In the genomic region with DNA sequence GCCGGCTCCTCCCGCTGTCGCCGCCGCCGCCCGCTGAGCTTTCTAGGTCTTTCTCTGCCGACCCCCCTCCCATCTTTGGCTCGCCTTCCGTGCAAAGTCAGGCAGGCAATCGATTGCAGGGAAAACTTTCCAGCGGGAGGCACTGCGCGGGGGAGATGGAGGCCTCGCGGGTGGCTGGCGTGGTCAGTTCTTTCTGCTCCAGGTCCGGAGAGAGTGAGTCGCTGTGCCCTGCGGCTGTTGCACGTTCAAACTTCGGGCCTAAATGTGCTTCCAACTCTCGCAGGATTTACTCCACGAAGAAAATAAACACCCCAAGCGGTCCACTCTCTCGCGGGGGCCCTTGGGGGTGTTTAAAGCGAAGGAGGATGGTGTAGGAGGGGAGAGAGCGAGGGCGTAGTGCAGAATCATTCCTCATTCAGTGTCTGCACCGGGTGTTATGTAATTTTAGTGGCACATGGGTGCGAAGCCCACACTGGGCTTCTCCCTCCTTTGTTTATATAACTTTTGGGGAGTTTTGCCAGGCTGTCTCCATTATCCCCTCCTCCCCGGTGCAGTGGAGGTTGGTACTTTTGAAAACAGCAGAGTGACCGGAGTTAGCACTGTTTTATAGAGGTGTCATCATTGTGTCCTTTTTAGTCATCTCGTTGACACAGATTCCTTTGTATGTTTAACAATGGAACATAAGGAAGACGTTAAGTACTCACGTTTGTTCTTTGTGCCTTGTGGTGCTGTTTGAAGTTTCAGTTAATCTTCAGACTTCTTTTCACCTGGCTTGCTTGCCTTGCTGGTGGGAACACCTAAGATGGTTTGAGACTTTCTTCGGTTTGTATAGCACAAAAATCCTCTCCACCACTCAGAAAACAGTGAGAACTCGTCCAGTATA, we compare ENCODE assay signal across 8 mouse cellular contexts. TPM values are rescaled to one million over a fixed set of nuclear protein-coding genes. Genes with fewer than 3 reads are reported as not detected.
DNase-seq lines count a peak whose midpoint lies in the region; ATAC-seq and TF ChIP-seq lines count a peak whose summit lies in the region.

No protein-coding gene starts in this region.

- peak overlapping the region; percentile 92 for H3K27ac ChIP-seq in midbrain, embryonic 15.5 days

- no peaks in the 10 kb centered on the region for H3K9me3 ChIP-seq in megakaryocyte, embryonic 14.5 days
- no peaks in the 10 kb centered on the region for H3K9me3 ChIP-seq in midbrain, embryonic 15.5 days

- peak overlapping the region; percentile 65 for H3K9ac ChIP-seq in midbrain, embryonic 15.5 days

- TF ChIP-seq POLR2A in brain, embryonic 14.5 days (IDR thresholded peaks at IDR 0.05; ENCODE audit: borderline replicate concordance, extremely low read depth, insufficient read depth, insufficient read length, poor library complexity, severe bottlenecking) = no peak

- no peak for TF ChIP-seq CTCF in brain, embryonic 14.5 days (IDR thresholded peaks at IDR 0.05; ENCODE audit: borderline replicate concordance, extremely low read depth, insufficient read depth, insufficient read length)

- peaks cover 48% of the 10 kb centered on the region for H3K4me1 ChIP-seq in megakaryocyte, embryonic 14.5 days
- peaks cover 24% of the 10 kb centered on the region for H3K4me1 ChIP-seq in midbrain, embryonic 15.5 days

- H3K4me2 ChIP-seq in midbrain, embryonic 15.5 days = peak overlapping the region; percentile 100

- peaks cover 4% of the 10 kb centered on the region for H3K27me3 ChIP-seq in megakaryocyte, embryonic 14.5 days (replicated peaks)
- 0 out of 2 replicates have a peak, but pooled peaks cover 3% of the 10 kb centered on the region for H3K27me3 ChIP-seq in midbrain, embryonic 15.5 days (replicated peaks)

- intact Hi-C loops in left cerebral cortex, postnatal 4 days (cut with DNase I) = loop anchor here (10.0 kb wide), 2 partner anchors 223 to 413 kb away; no protein-coding TSS in a partner anchor

- ATAC-seq in megakaryocyte, adult 5-6 weeks (ENCODE audit: poor library complexity, severe bottlenecking) = no peak
- ATAC-seq in midbrain, embryonic 15.5 days (replicated peaks) = no peak

- DNase-seq in brain, embryonic 14.5 days (ENCODE audit: low read depth) = peak; percentile 44
- DNase-seq in gastrocnemius, adult 8-10 months (ENCODE audit: low spot score in 2 of 2) = peak; percentile 11 to 23
- peak; percentile 56 for DNase-seq in induced T-regulatory cell, adult 2 months (ENCODE audit: low read depth)
- DNase-seq in left cerebral cortex, postnatal 4 days = peak; percentile 39
- DNase-seq in urinary bladder, postnatal 36 days (ENCODE audit: low spot score in 2 of 2) = peak; percentile 29 to 53

- WGBS in midbrain, embryonic 15.5 days = under 1% methylated on average over 39 of the region's 39 CpGs

- no peaks in the 10 kb centered on the region for H3K36me3 ChIP-seq in megakaryocyte, embryonic 14.5 days (replicated peaks; ENCODE audit: low read length)
- no peaks in the 10 kb centered on the region for H3K36me3 ChIP-seq in midbrain, embryonic 15.5 days (replicated peaks)

- H3K4me3 ChIP-seq in megakaryocyte, embryonic 14.5 days (replicated peaks) = peak overlapping the region; percentile 92
- peak overlapping the region; percentile 94 for H3K4me3 ChIP-seq in midbrain, embryonic 15.5 days

RNA-seq across cellular contexts. Expression of a gene that starts 2.9 kb away (rescaled TPM):
- polyA plus RNA-seq in megakaryocyte, embryonic 14.5 days (2012; ENCODE audit: insufficient read depth, low replicate concordance) = 3.8 and 16.0 TPM in 2 replicates
- total RNA-seq in megakaryocyte, adult 5-6 weeks (2015) = 49.8 and 63.8 TPM in 2 replicates
- total RNA-seq in megakaryocyte, adult 5-6 weeks (2017) = 49.6 and 51.4 TPM in 2 replicates
- polyA plus RNA-seq in brain, embryonic 14.5 days (2012; rRNA removed) = 69.7 and 100 TPM in 2 replicates
- total RNA-seq in gastrocnemius, adult 8-10 months (2022) = 10 to 100 TPM; 46.8 to 65.7 (median 58.7) TPM
- total RNA-seq in left cerebral cortex, postnatal 4 days (2021) = 100 to 1,000 TPM; 222 to 231 TPM
- polyA plus RNA-seq in midbrain, embryonic 15.5 days (2015; fragmentation: Nextera tagmentation; extraction: Ambion mirVana) = 143 and 158 TPM in 2 replicates
